Mouse (Mus musculus) limb, embryonic 14.5 days (tissue): ENCODE data around the gene Ndst2. TPM values are rescaled to one million over a fixed set of nuclear protein-coding genes. Genes with fewer than 3 reads are reported as not detected.
A peak's percentile ranks its signal among the peaks of the same experiment; 100 is the strongest.

ENCODE experiments used
- ATAC-seq: fragments of 200-750 bp; cut with Nextera tagmentation; 2 replicates; pipeline ENCODE4 v1.8.0; 2017; ENCODE audit warnings: low read depth, moderate number of reproducible peaks, moderate TSS enrichment; ENCODE audit not compliant: low FRiP score
- DNase-seq: peaks from one replicate; pipeline ENCODE4 v3.0.0-alpha.2; 2015; ENCODE audit warnings: low spot score
- H3K27ac ChIP-seq: fragments of 300-500 bp; sonication (generic); replicated peaks from 2 replicates; pipeline ENCODE4 v1.5.1; 2014; ENCODE audit warnings: low read depth, mild to moderate bottlenecking, low read length, moderate library complexity, mixed read lengths
- H3K27me3 ChIP-seq: fragments of 300-500 bp; sonication (generic); 2 replicates; pipeline ENCODE4 v1.6.1; 2014; ENCODE audit warnings: low read length, mixed read lengths; ENCODE audit not compliant: control insufficient read depth, insufficient read depth
- H3K36me3 ChIP-seq: fragments of 300-500 bp; sonication (generic); 2 replicates; pipeline ENCODE4 v1.6.1; 2014; ENCODE audit warnings: mild to moderate bottlenecking, low read length, moderate library complexity, mixed read lengths; ENCODE audit not compliant: control insufficient read depth, insufficient read depth
- H3K4me1 ChIP-seq: fragments of 300-500 bp; sonication (generic); 2 replicates; pipeline ENCODE4 v1.6.1; 2014; ENCODE audit warnings: antibody characterized with exemption, low read length, mixed read lengths; ENCODE audit not compliant: control insufficient read depth, insufficient read depth
- H3K4me2 ChIP-seq: fragments of 300-500 bp; sonication (generic); replicated peaks from 2 replicates; pipeline ENCODE4 v1.6.1; 2014; ENCODE audit warnings: low read depth, mild to moderate bottlenecking, low read length, moderate library complexity; ENCODE audit not compliant: severe bottlenecking
- H3K4me3 ChIP-seq: fragments of 300-500 bp; sonication (generic); replicated peaks from 2 replicates; pipeline ENCODE4 v1.5.1; 2014; ENCODE audit warnings: low read length
- H3K9ac ChIP-seq: fragments of 300-500 bp; sonication (generic); 2 replicates; pipeline ENCODE4 v1.6.1; 2014; ENCODE audit warnings: mild to moderate bottlenecking, low read depth, low read length, moderate library complexity; ENCODE audit not compliant: severe bottlenecking
- H3K9me3 ChIP-seq: fragments of 300-500 bp; sonication (generic); 2 replicates; pipeline ENCODE4 v1.6.1; 2016; ENCODE audit warnings: low read length; ENCODE audit not compliant: control insufficient read depth
- POLR2A ChIP-seq: fragments of 200-500 bp; IDR thresholded peaks from 2 replicates; pipeline ENCODE4 v1.8.0; 2012; ENCODE audit warnings: inconsistent platforms, mild to moderate bottlenecking, moderate library complexity, borderline replicate concordance; ENCODE audit not compliant: insufficient read depth, insufficient read length; ENCODE audit errors: extremely low read depth
- WGBS: fragments of 180-500 bp; shearing (Covaris S2); extraction: QIAGEN DNeasy Blood & Tissue Kit; methylation state at CpG from one replicate; pipeline ENCODE4 v1.1.7; 2014; 5-methylcytosine and 5-hydroxymethylcytosine counted together
- polyA plus RNA-seq, 2 experiments: library from polyadenylated mRNA; depleted of rRNA in 1 of 2; stranded (reverse) in 1 of 2; unstranded in 1 of 2; fragments of >200 nt; fragmentation: Nextera tagmentation in 1 of 2; extraction: Ambion mirVana in 1 of 2; gene quantifications; 2 replicates each; pipeline versions ENCODE4 v1.2.1 to v1.2.3; 2012 to 2014

Ndst2 gene
- polyA plus RNA-seq, 2 experiments = 36.5 to 65.9 TPM

GRCm38 (mm10) chr14:20694884-20695760, 39.2 kb downstream of the Ndst2 start, which contains the start of gene Fut11:
Gene Fut11 (plus strand): TSS chr14:20694968.
- peaks cover 29% of the 10 kb centered on the region for H3K4me1 ChIP-seq
- DNase-seq = peak; percentile 93
- peak within 1 kb of the TSS; percentile 95 for H3K27ac ChIP-seq
- peak; percentile 45; the same call in 1 of the 2 replicates for TF ChIP-seq POLR2A
- H3K9me3 ChIP-seq = no peaks in the 10 kb centered on the region
- under 1% methylated on average over 104 of the region's 111 CpGs for WGBS
- H3K9ac ChIP-seq = peak within 1 kb of the TSS; percentile 88
- peak within 1 kb of the TSS; percentile 86 for H3K4me3 ChIP-seq
- peaks cover 51% of the 10 kb centered on the region for H3K36me3 ChIP-seq
- ATAC-seq = peak; percentile 89
- H3K27me3 ChIP-seq = no peaks in the 10 kb centered on the region
- H3K4me2 ChIP-seq = peak within 1 kb of the TSS; percentile 72

GRCm38 (mm10) chr14:20694185-20694883, 40.0 kb downstream of the Ndst2 start:
- ATAC-seq (peak; percentile 11), DNase-seq (no peak)
- Histone ChIP-seq H3K9ac (peak overlapping the region; percentile 88), H3K9me3 (no peaks in the 10 kb centered on the region), H3K4me1 (peaks cover 25% of the 10 kb centered on the region), H3K4me3 (peak overlapping the region; percentile 86), H3K4me2 (peak overlapping the region; percentile 72), H3K36me3 (peaks cover 58% of the 10 kb centered on the region), H3K27ac (peak overlapping the region; percentile 95; the same call in 1 of the 2 replicates), H3K27me3 (no peaks in the 10 kb centered on the region)
- 46% methylated on average over 13 of the region's 13 CpGs for WGBS
- no peak for TF ChIP-seq POLR2A

- no peak for ATAC-seq
- H3K4me3 ChIP-seq = no peak overlapping the region
- peaks cover 24% of the 10 kb centered on the region for H3K4me1 ChIP-seq
Observed at GRCm38 (mm10) chr14:20693589-20694101, 40.7 kb downstream of the Ndst2 start.

GRCm38 (mm10) chr14:20691772-20692171, 42.6 kb downstream of the Ndst2 start:
- WGBS = 96% methylated on average over 6 of the region's 6 CpGs
- DNase-seq (no peak), ATAC-seq (no peak)
- Histone ChIP-seq H3K27ac (no peak overlapping the region), H3K4me2 (no peak overlapping the region), H3K9ac (no peak overlapping the region), H3K4me1 (peaks cover 15% of the 10 kb centered on the region), H3K36me3 (peaks cover 76% of the 10 kb centered on the region), H3K9me3 (no peaks in the 10 kb centered on the region), H3K27me3 (no peaks in the 10 kb centered on the region), H3K4me3 (no peak overlapping the region)
- TF ChIP-seq POLR2A = no peak

More at GRCm38 (mm10) chr14:20693589-20694101, 40.7 kb downstream of the Ndst2 start:
- no peak for TF ChIP-seq POLR2A
- Histone ChIP-seq H3K9ac (no peak overlapping the region), H3K27ac (no peak overlapping the region), H3K36me3 (peaks cover 64% of the 10 kb centered on the region), H3K27me3 (no peaks in the 10 kb centered on the region), H3K9me3 (no peaks in the 10 kb centered on the region), H3K4me2 (no peak overlapping the region)
- 94% methylated on average over 10 of the region's 10 CpGs for WGBS
- no peak for DNase-seq

- H3K9ac ChIP-seq = no peak overlapping the region
- no peak overlapping the region for H3K4me3 ChIP-seq
- no peaks in the 10 kb centered on the region for H3K4me1 ChIP-seq
- ATAC-seq (no peak), DNase-seq (no peak)
- H3K27me3 ChIP-seq = no peaks in the 10 kb centered on the region
- no peaks in the 10 kb centered on the region for H3K9me3 ChIP-seq
- peaks cover 99% of the 10 kb centered on the region for H3K36me3 ChIP-seq
- no peak for TF ChIP-seq POLR2A
- H3K27ac ChIP-seq = no peak overlapping the region
- 91% methylated on average over 2 of the region's 2 CpGs for WGBS
- H3K4me2 ChIP-seq = no peak overlapping the region
Observed at GRCm38 (mm10) chr14:20689009-20689408, 45.4 kb downstream of the Ndst2 start.
